15 mouse cellular contexts compared by ENCODE assay signal in the genomic region with DNA sequence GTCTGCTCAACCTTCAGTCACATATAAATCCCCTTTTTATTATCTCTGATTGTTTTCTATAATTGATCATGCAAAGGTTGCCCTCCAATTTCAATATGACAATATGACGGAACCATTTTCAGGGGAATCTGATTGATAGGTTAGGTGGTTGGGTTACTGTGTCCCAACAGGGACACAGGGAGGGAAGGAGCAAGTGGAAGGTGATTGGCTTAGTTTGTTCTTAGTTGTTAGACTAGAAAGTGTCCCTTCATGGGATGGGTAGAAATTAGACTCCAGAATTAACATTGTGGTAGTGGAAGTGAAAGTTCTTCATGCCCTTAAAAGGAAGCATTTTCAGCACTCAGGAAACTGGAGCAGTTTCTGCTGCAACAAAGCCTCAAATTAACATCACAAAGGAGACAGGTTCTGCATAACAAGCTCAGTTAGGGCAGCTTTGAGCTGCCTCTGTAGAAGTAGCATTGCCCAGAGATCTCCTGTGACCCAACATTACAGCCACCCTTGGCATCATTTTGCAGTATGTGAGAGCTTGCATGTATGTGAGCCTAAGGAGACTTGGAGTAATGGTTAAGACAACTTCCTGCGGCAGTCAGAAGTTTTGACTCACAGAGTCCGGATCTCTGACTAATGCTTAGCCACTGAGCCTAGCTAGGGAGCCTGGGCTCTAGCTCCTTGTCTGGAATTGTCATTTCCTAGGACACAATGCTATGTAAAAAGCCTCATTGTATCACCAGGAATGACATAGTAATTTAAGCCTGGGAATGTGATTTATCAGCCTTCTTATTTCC.
DNase-seq lines count a peak whose midpoint lies in the region; ATAC-seq and TF ChIP-seq lines count a peak whose summit lies in the region.
"Had no signal": no experiment of that assay in that cellular context is flagged by ENCODE, and none has a peak within 500 bp of the region (broad histone marks: within the 10 kb centered on the region; RNA-seq: fewer than 3 reads in every experiment).

No protein-coding gene starts in this region.

- TF ChIP-seq EP300 in heart, postnatal 0 days (IDR thresholded peaks at IDR 0.05; ENCODE audit: low read depth) = no peak

- H3K27me3 ChIP-seq in hindbrain, embryonic 11.5 days (ENCODE audit: control insufficient read depth, insufficient read depth, low read length) = no peaks in the 10 kb centered on the region
- H3K27me3 ChIP-seq in hindbrain, embryonic 14.5 days (ENCODE audit: control insufficient read depth, insufficient read depth, low read length) = no peaks in the 10 kb centered on the region
- no peaks in the 10 kb centered on the region for H3K27me3 ChIP-seq in heart, postnatal 0 days (ENCODE audit: control insufficient read depth, insufficient read depth, low read length)

- no peak overlapping the region for H3K27ac ChIP-seq in hindbrain, embryonic 11.5 days (ENCODE audit: low read depth, low read length)
- H3K27ac ChIP-seq in hindbrain, embryonic 14.5 days = no peak overlapping the region
- H3K27ac ChIP-seq in heart, postnatal 0 days (ENCODE audit: low read depth) = peak overlapping the region; percentile 25; the same call in 1 of the 2 replicates
- H3K27ac ChIP-seq: limb, embryonic 10.5 days had no signal

- H3K4me3 ChIP-seq in hindbrain, embryonic 11.5 days (ENCODE audit: low read depth, low read length) = no peak overlapping the region
- H3K4me3 ChIP-seq in hindbrain, embryonic 14.5 days (replicated peaks; ENCODE audit: low read length) = no peak overlapping the region
- no peak overlapping the region for H3K4me3 ChIP-seq in heart, postnatal 0 days (ENCODE audit: low read depth, low read length)
- H3K4me3 ChIP-seq: limb, embryonic 10.5 days had no signal

- H3K9me3 ChIP-seq in hindbrain, embryonic 11.5 days (ENCODE audit: control insufficient read depth, low read length) = no peaks in the 10 kb centered on the region
- no peaks in the 10 kb centered on the region; the same call in 1 of the 2 replicates for H3K9me3 ChIP-seq in hindbrain, embryonic 14.5 days (ENCODE audit: control insufficient read depth, low read length)
- 0 out of 2 replicates have a peak, but pooled peaks cover 3% of the 10 kb centered on the region for H3K9me3 ChIP-seq in heart, postnatal 0 days (replicated peaks; ENCODE audit: control insufficient read depth, low read length)
- H3K9me3 ChIP-seq: limb, embryonic 10.5 days had no signal

- DNase-seq in hindbrain, embryonic 11.5 days (ENCODE audit: low spot score) = peak; percentile 29
- DNase-seq in hindbrain, embryonic 14.5 days (ENCODE audit: low spot score) = no peak
- peak; percentile 91 for DNase-seq in ZHBTc4 (ENCODE audit: low read depth, low spot score)
- no peak for DNase-seq in heart, postnatal 0 days (ENCODE audit: low spot score)
- peak; percentile 60 for DNase-seq in retina, postnatal 1 day
- DNase-seq in kidney, postnatal 14 days = no peak
- DNase-seq in gastrocnemius, postnatal 25 days = no peak
- DNase-seq: adrenal gland, postnatal 25 days; cerebellum, adult 9-10 months; kidney, adult 18-20 months; layer of hippocampus, adult 9-11 months; lung, embryonic 14.5 days; right cerebral cortex, postnatal 25 days had no signal

- TF ChIP-seq CTCF in heart, postnatal 0 days (IDR thresholded peaks at IDR 0.05; ENCODE audit: low read depth) = no peak

- WGBS in hindbrain, embryonic 11.5 days = 44% methylated on average over 3 of the region's 3 CpGs
- 36% methylated on average over 3 of the region's 3 CpGs for WGBS in hindbrain, embryonic 14.5 days
- WGBS in heart, postnatal 0 days = 42% methylated on average over 3 of the region's 3 CpGs

- H3K4me1 ChIP-seq in hindbrain, embryonic 11.5 days (replicated peaks; ENCODE audit: control insufficient read depth, insufficient read depth, low read length) = no peaks in the 10 kb centered on the region; the same call in 1 of the 2 replicates
- H3K4me1 ChIP-seq in hindbrain, embryonic 14.5 days (replicated peaks; ENCODE audit: control insufficient read depth, insufficient read depth, low read length) = 0 out of 2 replicates have a peak, but pooled peaks cover 2% of the 10 kb centered on the region
- H3K4me1 ChIP-seq in heart, postnatal 0 days (ENCODE audit: control insufficient read depth, insufficient read depth) = no peaks in the 10 kb centered on the region

- ATAC-seq in hindbrain, embryonic 11.5 days (ENCODE audit: low FRiP score) = no peak; the same call in 1 of the 2 replicates
- no peak for ATAC-seq in hindbrain, embryonic 14.5 days (ENCODE audit: low FRiP score)
- ATAC-seq in heart, postnatal 0 days (ENCODE audit: insufficient read depth, low read depth) = no peak

- no peak overlapping the region for H3K4me2 ChIP-seq in hindbrain, embryonic 11.5 days (replicated peaks; ENCODE audit: low read depth, low read length)
- H3K4me2 ChIP-seq in hindbrain, embryonic 14.5 days (replicated peaks) = no peak overlapping the region
- no peak overlapping the region for H3K4me2 ChIP-seq in heart, postnatal 0 days (ENCODE audit: low read depth, low read length)
- H3K4me2 ChIP-seq: lung, embryonic 14.5 days had no signal

- H3K9ac ChIP-seq in hindbrain, embryonic 11.5 days (ENCODE audit: low read depth, low read length) = no peak overlapping the region
- no peak overlapping the region for H3K9ac ChIP-seq in hindbrain, embryonic 14.5 days
- H3K9ac ChIP-seq in heart, postnatal 0 days (replicated peaks; ENCODE audit: low read depth, low read length) = no peak overlapping the region
- H3K9ac ChIP-seq: lung, embryonic 14.5 days had no signal

- no peaks in the 10 kb centered on the region for H3K36me3 ChIP-seq in hindbrain, embryonic 11.5 days (ENCODE audit: control insufficient read depth, insufficient read depth, low read length)
- no peaks in the 10 kb centered on the region for H3K36me3 ChIP-seq in hindbrain, embryonic 14.5 days (replicated peaks; ENCODE audit: control insufficient read depth, insufficient read depth)
- H3K36me3 ChIP-seq in heart, postnatal 0 days (replicated peaks; ENCODE audit: control insufficient read depth, insufficient read depth, low read length) = no peaks in the 10 kb centered on the region
- H3K36me3 ChIP-seq: G1E; limb, embryonic 10.5 days had no signal

Comparison
In these comparisons a context has a peak if more than half of its experiments do, and no peak if none do; other contexts are left out.
1. DNase-seq: peak in hindbrain, embryonic 11.5 days (single experiment), ZHBTc4 (single experiment) and retina, postnatal 1 day (single experiment); none in hindbrain, embryonic 14.5 days (single experiment), heart, postnatal 0 days (single experiment), kidney, postnatal 14 days (single experiment) and gastrocnemius, postnatal 25 days (single experiment).